Mouse (Mus musculus) heart, embryonic 12.5 days (tissue): ENCODE data around the gene Olfr347. TPM values are rescaled to one million over a fixed set of nuclear protein-coding genes. Genes with fewer than 3 reads are reported as not detected.

Source experiments
- ATAC-seq: fragments of 200-750 bp; cut with Nextera tagmentation; 2 replicates; pipeline ENCODE4 v1.8.0; 2017; ENCODE audit warnings: moderate TSS enrichment, moderate library complexity; ENCODE audit not compliant: insufficient number of reproducible peaks, low FRiP score
- H3K27ac ChIP-seq: fragments of 300-500 bp; sonication (generic); 2 replicates; pipeline ENCODE4 v1.5.1; 2016; ENCODE audit warnings: mild to moderate bottlenecking, moderate library complexity; ENCODE audit not compliant: poor library complexity, severe bottlenecking
- H3K27me3 ChIP-seq: fragments of 300-500 bp; sonication (generic); replicated peaks from 2 replicates; pipeline ENCODE4 v1.6.1; 2016; ENCODE audit warnings: mild to moderate bottlenecking, moderate library complexity
- H3K36me3 ChIP-seq: fragments of 300-500 bp; sonication (generic); 2 replicates; pipeline ENCODE4 v1.6.1; 2016; ENCODE audit warnings: mild to moderate bottlenecking, moderate library complexity
- H3K4me1 ChIP-seq: fragments of 300-500 bp; sonication (generic); replicated peaks from 2 replicates; pipeline ENCODE4 v1.6.1; 2016; ENCODE audit warnings: mild to moderate bottlenecking
- H3K4me2 ChIP-seq: fragments of 300-500 bp; sonication (generic); 2 replicates; pipeline ENCODE4 v1.6.1; 2016; ENCODE audit warnings: mild to moderate bottlenecking, moderate library complexity
- H3K4me3 ChIP-seq: fragments of 300-500 bp; sonication (generic); 2 replicates; pipeline ENCODE4 v1.5.1; 2016; ENCODE audit warnings: mild to moderate bottlenecking
- H3K9ac ChIP-seq: fragments of 300-500 bp; sonication (generic); 2 replicates; pipeline ENCODE4 v1.6.1; 2016; ENCODE audit warnings: mild to moderate bottlenecking, moderate library complexity
- H3K9me3 ChIP-seq: fragments of 300-500 bp; sonication (generic); replicated peaks from 2 replicates; pipeline ENCODE4 v1.6.1; 2016; ENCODE audit warnings: mild to moderate bottlenecking, moderate library complexity
- WGBS: fragments of 180-500 bp; shearing (Covaris S2); methylation state at CpG from one replicate; pipeline ENCODE4 v1.1.7; 2016; 5-methylcytosine and 5-hydroxymethylcytosine counted together
- polyA plus RNA-seq: library from polyadenylated mRNA; unstranded; fragments of >200 nt; fragmentation: Nextera tagmentation; extraction: Ambion mirVana; gene quantifications from 2 replicates; pipeline ENCODE4 v1.2.1, GENCODE M21; 2016

The Olfr347 gene
- polyA plus RNA-seq = not detected in 2 replicates

DNA sequence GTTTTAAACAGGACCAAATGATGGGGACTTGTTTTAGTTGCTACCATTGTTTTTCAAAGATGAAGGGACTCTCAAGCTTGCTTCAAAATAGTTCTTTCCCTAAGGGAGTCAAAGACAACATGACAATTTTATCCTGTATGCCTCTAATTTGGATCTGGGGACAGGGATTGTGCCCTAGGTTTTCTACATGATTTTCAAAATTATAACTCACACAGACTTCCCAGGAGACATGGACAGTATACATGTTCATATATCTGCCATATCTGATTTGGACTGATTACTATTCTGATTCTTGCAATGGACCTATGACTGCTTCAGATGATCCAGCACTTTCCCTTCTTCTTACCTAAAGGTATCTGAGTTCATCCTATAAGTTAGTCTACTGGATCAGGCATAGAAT lies at the start of gene Olfr347:
Gene Olfr347 (plus strand): TSS at position 301 of the 400 bp plus-strand sequence.
- Histone ChIP-seq H3K9me3 (peaks cover 17% of the 10 kb centered on the region), H3K9ac (no peak within 1 kb of the TSS), H3K27me3 (no peaks in the 10 kb centered on the region), H3K27ac (no peak within 1 kb of the TSS), H3K4me2 (no peak within 1 kb of the TSS), H3K4me1 (no peaks in the 10 kb centered on the region), H3K4me3 (no peak within 1 kb of the TSS), H3K36me3 (no peaks in the 10 kb centered on the region)
- no peak for ATAC-seq

DNA sequence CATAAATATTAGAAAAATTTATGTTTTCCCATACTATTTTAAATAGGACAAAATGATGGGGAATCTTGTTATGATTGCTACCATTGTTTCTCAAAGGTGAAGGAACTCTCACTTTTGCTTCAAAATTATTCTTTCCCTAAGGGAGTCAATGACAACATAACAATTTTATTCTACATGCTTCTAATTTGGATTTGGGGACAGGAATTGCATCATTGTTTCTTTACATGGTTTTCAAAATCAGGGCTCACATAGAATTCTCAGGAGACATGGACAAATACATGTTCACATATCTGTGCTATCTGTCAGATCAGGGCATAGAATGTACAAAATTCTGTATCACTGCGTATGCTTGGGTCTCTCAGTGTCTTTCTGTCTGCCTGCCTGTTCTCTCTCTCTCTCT lies 46.2 kb upstream of the Olfr347 start, which contains the start of gene Olfr346:
Gene Olfr346 (plus strand): TSS at position 301 of the 400 bp plus-strand sequence.
- Histone ChIP-seq H3K4me3 (no peak within 1 kb of the TSS), H3K27ac (no peak within 1 kb of the TSS), H3K36me3 (no peaks in the 10 kb centered on the region), H3K4me2 (no peak within 1 kb of the TSS), H3K4me1 (no peaks in the 10 kb centered on the region), H3K9ac (no peak within 1 kb of the TSS), H3K27me3 (no peaks in the 10 kb centered on the region), H3K9me3 (peaks cover 13% of the 10 kb centered on the region)
- 70% methylated on average over 1 of the region's 1 CpGs for WGBS
- ATAC-seq = no peak

DNA sequence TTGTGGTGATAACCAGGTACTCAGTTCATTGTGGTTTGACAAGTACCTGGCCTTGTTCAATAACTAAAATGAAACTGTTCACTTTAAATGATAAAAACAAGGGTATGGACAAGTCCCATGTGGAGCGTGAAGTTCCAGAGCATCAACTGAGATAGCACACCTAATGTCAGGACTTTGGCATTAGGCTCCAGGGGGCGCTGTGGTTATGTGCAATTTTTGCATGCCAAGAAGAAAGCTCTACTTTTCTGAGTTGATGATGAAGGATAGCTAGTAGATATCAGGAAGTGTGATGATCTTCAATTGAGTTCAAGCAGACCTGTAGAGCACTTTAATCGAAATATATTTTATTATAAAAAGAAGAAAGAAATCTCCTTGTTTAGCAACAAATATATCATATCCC lies 4.5 kb downstream of the Olfr347 start:
- no peak for ATAC-seq

GRCm38 (mm10) chr2:36783976-36784375 lies 52.3 kb downstream of the Olfr347 start, which contains the start of gene Olfr348:
Olfr348 (plus strand) TSS chr2:36784276.
- 64% methylated on average over 2 of the region's 2 CpGs for WGBS

More for the DNA sequence above, 4.5 kb downstream of the Olfr347 start:
- H3K9ac ChIP-seq = no peak overlapping the region
- H3K36me3 ChIP-seq = no peaks in the 10 kb centered on the region
- H3K27me3 ChIP-seq = no peaks in the 10 kb centered on the region
- no peak overlapping the region for H3K4me3 ChIP-seq
- no peak overlapping the region for H3K27ac ChIP-seq
- H3K4me2 ChIP-seq = no peak overlapping the region
- WGBS = 45% methylated on average over 3 of the region's 3 CpGs
- H3K9me3 ChIP-seq = peaks cover 8% of the 10 kb centered on the region; the same call in 1 of the 2 replicates
- no peaks in the 10 kb centered on the region for H3K4me1 ChIP-seq

More at GRCm38 (mm10) chr2:36783976-36784375, 52.3 kb downstream of the Olfr347 start, which contains the start of gene Olfr348:
- no peak for ATAC-seq
- H3K4me2 ChIP-seq = no peak within 1 kb of the TSS
- H3K36me3 ChIP-seq = no peaks in the 10 kb centered on the region
- H3K27me3 ChIP-seq = no peaks in the 10 kb centered on the region
- no peaks in the 10 kb centered on the region for H3K4me1 ChIP-seq
- H3K9me3 ChIP-seq = peaks cover 7% of the 10 kb centered on the region
- no peak within 1 kb of the TSS for H3K4me3 ChIP-seq
- no peak within 1 kb of the TSS for H3K27ac ChIP-seq
- no peak within 1 kb of the TSS for H3K9ac ChIP-seq

Other genes with a start within 250 kb of the Olfr347 start
- gene Olfr341, start 249.4 kb upstream of the Olfr347 start, polyA plus RNA-seq = not detected in 2 replicates
- not detected in 2 replicates for gene Olfr342, start 206.9 kb upstream of the Olfr347 start, polyA plus RNA-seq
- gene Olfr344, start 165.2 kb upstream of the Olfr347 start, polyA plus RNA-seq = not detected in 2 replicates
- gene Olfr345, start 91.9 kb upstream of the Olfr347 start, polyA plus RNA-seq = not detected in 2 replicates
- not detected in 2 replicates for gene Olfr346, start 46.1 kb upstream of the Olfr347 start, polyA plus RNA-seq
- gene Olfr348, start 52.4 kb downstream of the Olfr347 start, polyA plus RNA-seq = not detected in 2 replicates
- gene Olfr50, start 58.6 kb downstream of the Olfr347 start, polyA plus RNA-seq = not detected in 2 replicates
- not detected in 2 replicates for gene Olfr3, start 85.1 kb downstream of the Olfr347 start, polyA plus RNA-seq
- gene Olfr350, start 114.4 kb downstream of the Olfr347 start, polyA plus RNA-seq = not detected in 2 replicates
- not detected in 2 replicates for gene Olfr351, start 130.8 kb downstream of the Olfr347 start, polyA plus RNA-seq
- gene Olfr352, start 136.6 kb downstream of the Olfr347 start, polyA plus RNA-seq = not detected in 2 replicates
- gene Olfr353, start 161.0 kb downstream of the Olfr347 start, polyA plus RNA-seq = not detected in 2 replicates
- gene Olfr354, start 173.8 kb downstream of the Olfr347 start, polyA plus RNA-seq = not detected in 2 replicates
- gene Olfr355, start 197.0 kb downstream of the Olfr347 start, polyA plus RNA-seq = not detected in 2 replicates
- gene Olfr356, start 205.2 kb downstream of the Olfr347 start, polyA plus RNA-seq = not detected in 2 replicates